Mouse (Mus musculus) NIH3T3 (cell line): ENCODE data around the gene Krt8.

ENCODE experiments used
- DNase-seq: peaks from one replicate; pipeline ENCODE4 v3.0.0-alpha.2; 2012; ENCODE audit warnings: low read depth

Gene Krt8

DNA sequence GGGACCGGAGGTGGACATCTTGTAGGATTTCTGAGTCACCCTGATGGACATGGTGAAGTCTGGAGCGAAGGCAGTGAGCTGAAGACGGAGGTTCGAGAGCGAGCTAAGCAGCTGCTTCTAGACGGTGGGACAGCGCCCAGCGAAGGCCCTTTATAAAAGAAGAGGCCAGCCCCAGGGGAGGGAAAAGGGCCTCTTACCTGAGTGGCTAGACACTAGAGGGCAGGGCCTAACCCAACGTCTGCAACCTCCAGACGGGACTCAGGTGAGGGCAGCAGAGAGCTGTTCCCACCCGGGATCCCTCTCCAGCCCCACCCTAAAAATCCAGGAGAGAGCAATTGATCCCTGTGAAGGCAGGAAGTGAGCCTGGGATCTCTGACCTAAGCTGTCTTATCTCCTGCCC, at the start of gene Krt8:
Gene Krt8 (minus strand): TSS at position 294 of the 400 bp plus-strand sequence.
- DNase-seq = no peak

DNA sequence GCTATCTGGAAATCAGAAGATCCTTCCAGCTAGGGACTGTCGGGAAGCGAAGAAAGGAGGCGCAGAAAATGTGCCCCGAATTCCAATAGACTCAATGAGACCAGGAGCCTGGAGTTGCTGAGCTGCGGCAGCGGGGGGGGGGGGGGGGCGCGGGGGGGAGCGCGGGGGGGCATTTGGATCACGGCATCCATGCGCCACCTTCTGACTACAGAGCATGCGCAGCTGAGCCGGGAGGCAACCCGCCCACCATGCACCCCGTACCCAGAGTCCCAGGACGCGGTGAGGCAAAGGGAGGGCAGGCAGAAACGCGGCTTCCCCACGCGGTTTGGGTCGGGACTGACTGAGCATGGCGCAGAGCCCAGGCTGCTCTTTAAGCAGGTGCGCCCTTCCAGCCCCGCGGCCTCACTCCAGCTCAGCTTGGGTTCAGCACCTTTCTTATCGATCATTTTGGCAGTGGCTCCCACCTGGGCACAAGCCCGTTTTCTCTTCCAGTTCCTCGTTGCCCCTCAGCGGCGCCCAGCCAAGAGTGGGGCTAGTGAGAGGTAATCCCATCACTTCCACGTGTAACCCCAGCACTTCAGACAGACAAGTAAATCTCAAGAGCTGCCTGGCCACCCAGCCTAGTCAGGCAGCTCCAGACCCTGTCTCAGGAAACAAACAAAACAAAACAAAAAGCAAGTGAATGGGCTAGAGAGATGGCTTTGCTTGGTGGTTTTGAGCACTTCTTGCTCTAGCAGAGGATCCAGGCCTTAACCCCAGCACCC, 47.8 kb upstream of the Krt8 start:
- DNase-seq = peak; percentile 52

DNA sequence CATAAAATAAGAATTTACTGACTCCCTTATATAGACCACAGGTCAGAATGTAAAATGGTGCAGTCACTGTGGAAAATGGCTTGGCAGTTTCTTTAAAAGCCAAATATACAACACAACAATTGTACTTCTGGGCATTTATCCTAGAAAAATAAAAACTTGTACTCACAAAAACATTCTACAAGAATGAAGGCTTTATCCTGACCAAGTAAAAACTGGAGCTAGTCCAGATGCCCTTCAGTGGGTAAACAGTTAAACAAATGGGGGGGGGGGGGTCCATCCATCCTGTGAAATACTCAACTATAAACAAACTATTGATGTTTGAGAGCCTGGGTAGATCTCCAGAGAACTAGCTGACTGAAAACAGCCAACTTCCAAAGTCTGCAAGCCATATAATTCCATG, 45.6 kb upstream of the Krt8 start:
- DNase-seq = peak; percentile 82

DNA sequence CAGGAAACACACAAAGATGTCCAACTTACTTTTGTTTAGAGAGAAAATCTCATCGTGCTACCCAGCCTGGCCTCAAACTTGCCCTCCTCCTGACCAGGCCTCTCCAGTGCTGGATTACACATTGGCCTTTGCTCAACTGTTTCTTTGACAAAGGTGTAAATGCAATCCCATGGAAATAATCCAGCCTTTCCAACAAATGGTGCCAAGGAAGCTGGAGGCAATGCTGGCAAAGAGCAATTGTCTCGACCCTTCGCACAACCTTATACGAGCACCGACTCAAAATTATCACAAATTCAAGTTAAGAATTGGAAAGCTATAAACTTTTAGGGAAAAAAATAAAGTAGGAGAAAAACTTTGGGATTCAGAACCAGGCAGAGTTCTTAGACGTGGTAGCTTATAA, 43.7 kb upstream of the Krt8 start:
- peak; percentile 22 for DNase-seq

DNA sequence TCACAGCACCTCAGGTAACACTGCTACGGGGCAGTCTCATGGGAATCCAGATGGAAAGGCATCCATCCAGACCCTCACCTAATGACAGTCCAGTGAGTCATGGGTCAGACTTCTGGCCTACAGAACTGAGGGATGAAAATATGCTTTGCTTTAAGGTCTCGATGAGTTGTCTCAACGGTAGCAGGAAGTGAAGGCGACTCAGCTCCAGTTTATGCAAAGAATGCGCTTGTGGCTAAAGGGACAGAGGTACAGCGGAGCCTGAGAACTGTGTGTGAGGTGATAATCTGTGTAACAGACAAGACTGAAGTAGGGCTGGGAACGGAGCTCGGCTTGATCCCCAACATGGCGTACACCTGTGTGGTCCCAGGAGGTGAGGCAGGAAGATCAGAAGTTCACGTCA, 41.4 kb upstream of the Krt8 start:
- DNase-seq = peak; percentile 59

DNA sequence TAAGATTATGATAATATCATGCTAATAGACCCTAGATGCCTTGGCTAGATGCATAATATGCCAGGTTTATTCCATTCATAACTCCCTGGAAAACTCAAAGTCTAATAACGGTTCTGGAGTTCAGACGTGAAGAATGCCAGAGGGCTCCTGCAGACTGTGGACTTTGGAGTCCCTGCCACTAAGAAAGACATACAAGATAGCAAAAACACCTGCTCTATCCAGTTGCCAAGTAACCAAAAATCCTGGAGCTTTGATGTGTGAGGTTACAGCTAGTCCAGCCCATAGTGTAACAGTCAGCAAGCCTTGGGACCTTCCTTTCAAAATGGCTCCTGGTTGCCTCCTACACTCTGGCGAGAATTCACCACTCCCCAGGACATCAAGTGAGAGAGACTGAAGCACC, 40.5 kb upstream of the Krt8 start:
- DNase-seq = no peak

DNA sequence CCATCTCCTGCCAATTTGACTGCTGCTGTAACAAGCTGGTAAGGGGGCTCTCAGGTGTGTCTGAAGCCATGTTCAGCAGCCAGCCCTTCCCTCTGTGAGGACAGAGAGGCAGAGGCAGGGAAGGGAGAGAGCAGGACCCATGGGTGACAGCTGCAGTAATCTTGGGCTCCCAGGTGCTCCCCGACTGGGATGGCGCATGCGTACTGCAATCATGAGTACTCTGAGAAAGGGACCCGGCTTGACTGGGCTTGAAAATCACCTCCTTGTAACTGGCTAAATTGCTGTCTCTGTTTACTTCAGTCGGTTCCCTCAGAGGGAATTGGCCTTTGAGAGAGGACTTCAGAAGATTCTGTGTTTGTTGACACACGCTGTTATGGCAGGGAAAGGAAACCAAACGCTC, 37.7 kb upstream of the Krt8 start:
- DNase-seq = no peak

DNA sequence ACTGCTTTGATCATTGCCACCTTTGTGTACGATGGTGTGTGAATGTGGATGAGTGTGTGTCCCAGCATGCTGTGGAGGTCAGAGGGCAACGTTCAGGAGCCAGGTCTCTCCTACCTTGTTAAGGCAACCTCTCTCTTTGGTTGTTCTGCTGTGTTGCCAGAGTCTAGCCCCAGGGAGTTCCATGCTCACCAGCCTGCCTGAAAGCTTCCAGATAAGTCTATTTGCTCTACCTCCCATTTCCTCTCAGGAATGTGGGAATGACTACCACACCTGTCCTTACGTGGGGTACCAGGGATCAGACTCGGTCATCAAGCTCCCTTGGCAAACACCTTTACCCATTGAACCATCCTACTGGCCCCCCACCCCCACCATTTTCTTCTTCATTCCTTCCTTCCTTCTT, 36.0 kb upstream of the Krt8 start:
- DNase-seq = no peak

DNA sequence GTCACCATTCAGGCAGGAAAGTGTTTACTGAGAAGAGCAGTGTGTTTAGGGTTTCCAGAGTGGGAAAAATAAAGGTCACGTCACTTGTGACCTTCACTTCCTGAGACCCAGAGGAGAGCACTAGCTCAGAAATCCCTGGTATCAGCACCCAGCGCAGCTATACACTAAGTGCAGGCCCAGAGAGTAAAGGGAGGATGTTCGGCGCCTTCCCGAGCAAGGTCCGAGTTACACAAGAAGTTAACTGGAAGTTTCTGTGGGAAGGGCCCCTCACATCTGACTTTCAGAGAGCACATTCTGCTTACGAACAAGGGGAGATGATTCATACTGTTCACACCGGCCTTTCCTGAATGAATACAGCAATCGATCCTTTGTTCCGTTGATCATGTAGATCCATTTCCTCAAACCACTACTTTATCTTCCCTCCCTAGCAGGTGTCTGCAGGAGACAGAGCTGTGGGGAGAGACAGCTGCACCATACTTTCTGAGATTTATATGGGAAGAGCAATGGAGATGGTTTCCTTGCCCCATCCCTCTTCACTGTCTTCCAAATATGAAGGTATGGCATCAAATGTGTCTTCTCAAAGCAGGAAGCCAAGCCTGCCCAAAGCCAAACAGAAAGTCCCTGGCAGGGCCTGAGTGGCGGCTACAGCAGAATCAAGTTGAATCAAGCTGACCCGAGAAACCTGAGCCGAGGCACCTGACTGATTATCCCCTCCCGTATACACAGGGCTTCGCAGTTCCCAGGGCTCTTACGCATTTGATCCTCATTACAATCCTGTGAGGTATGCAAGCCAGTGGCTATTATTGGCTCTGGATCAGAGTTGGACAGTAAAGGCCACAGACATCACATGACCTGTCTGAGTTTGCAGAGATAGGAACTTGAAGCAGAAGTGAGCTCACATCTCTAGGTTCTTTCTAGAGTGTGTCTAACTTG, 30.1 kb upstream of the Krt8 start:
- no peak for DNase-seq

DNA sequence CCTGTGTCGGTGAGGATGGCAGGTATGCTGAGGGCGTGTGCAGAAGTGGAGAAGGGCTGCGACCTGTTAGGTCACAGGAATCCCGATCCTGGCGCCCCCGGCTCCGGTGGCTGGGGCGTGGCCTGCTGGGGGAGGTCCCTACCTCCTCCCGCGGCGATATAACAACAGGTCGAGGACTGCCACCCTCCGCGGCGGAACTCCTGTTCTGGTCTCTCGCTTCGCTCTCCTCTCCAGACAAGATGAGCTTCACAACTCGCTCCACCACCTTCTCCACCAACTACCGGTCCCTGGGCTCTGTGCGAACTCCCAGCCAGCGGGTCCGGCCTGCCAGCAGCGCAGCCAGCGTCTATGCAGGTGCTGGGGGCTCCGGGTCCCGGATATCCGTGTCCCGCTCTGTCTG, 23.8 kb upstream of the Krt8 start, which contains the start of gene Krt18:
Gene Krt18 (plus strand): TSS at position 141 of the 400 bp plus-strand sequence.
- no peak for DNase-seq

DNA sequence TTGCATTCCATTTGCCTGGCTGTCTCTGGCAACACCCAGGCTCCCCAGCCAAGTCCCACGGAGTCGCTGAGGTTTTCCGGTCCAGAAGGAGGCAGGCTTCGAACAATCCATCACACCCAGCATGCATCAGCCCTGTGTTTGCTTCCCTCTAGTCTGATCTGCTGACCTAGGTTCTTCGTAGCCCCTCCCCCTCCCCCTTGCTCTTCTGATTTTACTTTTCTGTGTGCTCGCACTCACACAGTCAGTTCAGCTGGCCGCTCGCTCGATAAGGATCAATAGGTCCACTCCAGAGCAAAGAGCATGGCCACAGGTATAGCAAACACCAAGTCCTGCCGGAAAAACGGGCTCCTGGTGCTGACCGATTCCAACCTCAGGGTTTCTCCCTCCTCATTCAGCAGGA, 22.1 kb upstream of the Krt8 start:
- DNase-seq = no peak

DNA sequence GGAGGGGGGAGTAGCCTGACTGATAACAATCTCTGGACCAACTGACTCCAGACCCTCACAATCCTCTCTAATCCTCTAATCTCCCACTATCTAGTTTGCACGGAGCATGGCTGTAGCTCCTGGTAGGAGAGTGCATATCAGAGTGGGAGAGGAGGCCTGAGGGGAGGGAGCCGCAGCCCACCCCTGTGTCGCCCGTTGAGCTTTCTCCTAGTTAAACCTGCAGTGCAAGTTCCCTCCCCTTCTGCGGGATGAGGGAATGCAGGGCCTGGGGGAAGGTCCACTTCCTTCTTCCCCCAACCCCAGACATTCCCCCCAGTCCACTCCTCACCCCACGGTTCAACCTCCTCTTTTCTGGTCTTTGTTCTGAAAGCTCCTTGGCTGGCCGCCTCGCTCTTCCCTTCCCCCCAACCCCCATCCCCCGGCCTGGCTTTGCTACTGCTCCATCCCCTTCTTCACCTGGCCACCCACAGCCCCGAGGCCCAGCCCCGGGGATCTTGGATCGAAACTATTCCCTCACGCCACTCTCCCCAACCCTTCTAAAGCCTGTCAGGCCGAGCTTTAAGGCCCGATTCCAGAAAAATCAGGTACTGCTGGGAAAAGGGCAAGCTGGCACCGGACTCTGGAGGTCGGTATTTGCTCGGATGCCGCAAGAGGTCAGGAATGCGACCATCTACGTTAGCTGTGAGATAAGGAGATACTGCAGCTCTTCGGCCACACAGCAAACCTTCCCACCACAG, 21.0 kb upstream of the Krt8 start:
- no peak for DNase-seq

DNA sequence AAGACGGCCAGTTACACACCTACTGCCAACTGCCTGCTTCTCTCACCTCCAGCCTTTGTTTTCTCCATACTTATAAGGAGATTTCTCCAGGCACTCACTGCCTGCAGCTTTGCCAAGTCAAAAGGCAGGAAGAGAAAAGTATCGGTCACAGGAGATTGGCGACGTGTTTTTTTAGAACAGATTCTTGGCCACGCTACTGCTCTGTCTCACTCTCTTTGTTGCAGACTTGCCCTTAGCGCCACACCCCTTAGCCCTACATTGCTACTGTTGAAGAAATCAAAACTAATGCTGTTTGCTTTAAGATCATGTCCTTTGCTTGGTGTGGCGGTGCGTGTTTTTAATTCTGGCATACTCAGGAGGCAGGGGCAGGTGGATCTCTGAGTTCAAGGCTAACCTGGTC, 19.6 kb upstream of the Krt8 start:
- DNase-seq = no peak

DNA sequence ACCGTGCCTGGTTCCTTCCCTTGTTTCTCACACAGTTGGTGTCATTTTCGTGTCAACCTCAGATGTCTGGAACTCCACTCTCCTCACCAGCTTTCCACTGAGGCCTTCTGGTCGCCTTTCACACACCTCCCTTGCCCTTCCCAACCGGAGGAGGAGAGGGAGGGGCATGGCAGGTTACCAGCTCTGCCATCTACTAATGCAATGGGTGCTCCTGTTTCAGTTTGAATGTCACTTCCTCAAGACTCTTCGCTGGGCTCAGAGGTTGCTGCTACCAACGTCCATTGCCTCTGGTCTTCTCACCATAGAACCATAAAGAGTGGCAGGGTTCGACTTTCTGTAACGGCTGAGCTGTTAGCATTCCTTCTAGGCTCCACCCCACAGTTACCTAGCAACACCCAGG, 18.2 kb upstream of the Krt8 start:
- DNase-seq = no peak

DNA sequence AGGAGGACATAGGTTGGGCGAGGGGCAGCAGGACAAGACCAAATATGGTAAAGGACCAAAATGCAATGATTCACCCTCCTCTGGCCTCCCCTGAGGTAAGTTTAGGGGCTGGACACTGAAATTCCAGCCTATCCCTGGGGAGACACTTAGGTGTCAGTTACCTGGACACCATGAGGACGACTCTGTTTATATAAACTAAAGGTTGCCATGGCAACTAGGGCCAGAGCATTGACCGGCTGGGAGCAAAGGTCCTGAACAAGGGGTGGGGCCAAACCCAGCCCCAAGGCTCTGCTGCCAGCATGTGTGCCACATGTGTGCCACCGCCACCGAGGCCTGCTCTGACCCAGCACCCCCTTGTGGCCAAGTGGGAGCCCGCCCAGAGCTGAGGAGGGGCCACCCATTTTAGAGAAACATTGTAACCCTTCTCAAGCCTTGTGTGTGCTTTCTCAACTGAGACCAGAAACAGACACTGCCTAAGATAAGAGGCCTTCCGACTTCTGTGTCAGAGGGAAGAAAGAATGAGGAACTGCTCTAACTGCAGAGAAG, 13.7 kb upstream of the Krt8 start:
- DNase-seq = peak; percentile 61

DNA sequence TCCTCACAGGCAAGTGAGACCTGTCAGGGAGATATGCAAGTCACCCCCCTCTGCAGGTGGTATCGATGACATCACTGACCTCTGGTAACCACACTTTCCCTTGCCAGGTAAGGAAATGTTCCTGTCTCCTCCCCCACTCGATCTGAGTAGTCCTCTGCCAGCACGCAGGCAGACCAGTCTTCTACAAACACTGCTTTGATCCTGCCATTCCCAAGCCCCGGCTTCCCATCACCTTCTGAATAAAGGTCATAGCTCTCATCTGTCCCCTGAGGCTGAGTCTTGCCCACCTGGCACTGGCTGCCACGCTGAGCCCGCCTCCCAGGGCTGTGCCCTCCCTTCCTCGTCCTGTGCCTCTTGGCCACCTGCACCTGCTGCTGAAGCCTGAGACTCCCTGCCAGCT, 12.5 kb upstream of the Krt8 start:
- DNase-seq = no peak

DNA sequence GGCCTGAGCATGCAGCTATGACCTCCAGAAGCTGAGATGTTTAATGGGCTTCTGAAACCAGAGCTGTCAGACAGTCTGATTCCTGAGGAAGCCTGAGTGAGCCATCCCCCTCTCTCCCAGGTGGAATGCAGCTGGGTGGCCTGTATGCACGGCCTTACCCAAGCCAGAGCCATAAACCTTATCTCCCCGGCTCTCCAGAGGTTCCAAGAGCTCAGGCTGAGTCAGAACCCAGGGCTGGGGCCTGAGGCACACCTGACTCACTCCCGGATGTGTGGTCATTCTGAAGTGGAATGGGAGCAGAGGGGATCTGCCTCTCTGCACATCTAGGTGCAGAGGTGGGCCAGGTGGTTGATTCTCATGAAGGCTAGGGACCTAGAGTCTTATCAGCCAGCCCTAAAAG, 11.8 kb upstream of the Krt8 start:
- peak; percentile 61 for DNase-seq

DNA sequence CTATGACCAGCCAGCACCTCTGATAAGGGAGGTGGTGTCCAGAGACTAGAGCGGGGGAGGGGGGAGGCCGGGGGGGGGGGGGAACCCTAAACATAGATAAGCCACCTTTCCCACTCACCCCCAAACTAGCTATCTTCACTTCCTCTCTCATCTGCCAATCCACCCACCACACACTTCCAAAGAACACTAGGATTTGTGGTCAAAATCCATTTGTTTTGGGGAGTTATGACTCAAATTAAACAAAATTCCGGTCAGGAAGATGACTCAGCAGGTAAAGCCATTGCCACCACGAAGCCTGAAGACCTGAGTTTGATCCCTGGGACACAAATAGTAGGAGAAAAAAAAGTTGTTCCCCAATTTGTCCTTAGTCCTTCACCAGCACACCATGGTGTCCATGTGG, 10.6 kb upstream of the Krt8 start:
- peak; percentile 52 for DNase-seq

DNA sequence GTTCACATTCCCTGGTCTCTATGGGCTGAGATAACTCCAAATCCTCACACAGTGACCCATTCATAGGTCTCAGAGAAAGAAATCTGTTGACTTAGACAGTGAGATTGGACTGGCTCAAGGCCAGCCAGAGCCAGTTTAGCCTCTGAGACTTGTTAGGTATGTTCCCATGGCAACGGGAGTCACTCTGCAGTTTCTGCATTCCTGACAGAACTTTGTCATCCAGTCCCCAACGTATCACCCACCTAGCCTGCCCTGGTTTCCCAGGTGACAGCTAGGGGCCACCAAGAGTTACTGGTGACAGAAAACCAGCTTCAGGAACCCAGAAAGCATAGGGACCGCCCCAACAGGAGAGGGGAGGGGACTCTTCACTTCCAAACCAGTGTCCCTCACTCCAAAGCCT, 9.4 kb upstream of the Krt8 start:
- DNase-seq = peak; percentile 67

DNA sequence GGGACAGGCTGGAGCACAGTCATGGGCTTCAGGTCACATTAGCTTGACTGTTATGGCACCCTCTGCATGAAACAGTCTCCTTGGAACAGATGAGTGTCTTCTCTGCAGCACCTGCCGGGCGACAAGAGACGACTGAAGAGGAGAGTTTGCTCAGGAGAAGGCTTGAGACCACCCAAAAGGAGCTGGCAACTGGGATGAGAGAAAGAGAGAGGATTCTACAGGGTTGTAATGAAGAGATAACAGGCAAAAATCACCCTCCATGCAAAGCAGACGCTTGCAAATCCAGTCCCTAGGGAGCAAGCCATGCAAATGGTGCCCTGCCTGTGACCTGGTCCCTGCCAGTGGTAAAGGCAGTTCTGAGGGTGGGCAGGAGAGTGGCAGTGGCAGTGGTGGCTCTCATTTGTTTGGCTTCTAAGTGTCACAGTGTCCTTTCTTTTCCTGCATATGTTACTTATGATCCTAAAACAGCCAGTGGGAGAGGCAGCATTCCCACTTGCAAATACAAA, 8.0 kb upstream of the Krt8 start:
- DNase-seq = no peak

DNA sequence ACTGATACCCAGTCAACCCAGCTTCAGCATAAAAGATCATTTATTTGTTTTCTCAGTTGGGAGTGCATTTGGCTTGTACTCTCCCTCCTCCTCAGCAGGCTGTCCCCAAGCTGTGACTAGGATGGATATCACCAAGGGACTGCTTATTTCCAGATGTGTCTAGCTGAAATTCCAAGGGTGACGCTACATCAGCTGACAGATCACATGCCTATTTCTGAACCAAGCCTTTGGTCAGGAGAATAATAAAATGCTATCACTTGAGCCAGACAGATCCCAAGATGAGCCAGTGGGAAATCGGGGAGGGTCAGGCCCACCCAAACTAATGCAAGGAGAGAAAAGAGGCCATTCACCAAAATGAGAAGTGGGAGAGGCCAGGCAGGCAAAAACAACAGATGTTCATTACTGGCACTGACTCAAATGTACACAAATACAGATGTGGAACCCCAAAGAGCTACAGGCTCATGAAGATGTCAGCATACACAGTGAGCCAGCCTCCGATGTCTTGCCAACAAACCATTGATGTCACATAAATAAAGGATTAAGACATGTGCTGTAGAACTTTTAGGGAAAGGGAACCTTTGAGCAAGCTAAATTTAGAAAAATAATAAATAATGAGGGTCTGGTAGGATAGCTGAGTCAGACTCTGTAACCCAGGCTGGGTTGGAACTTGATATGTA, 6.4 kb upstream of the Krt8 start:
- peak; percentile 92 for DNase-seq
